Mouse (Mus musculus) testis, postnatal 10 days (tissue): ENCODE measurements around the gene Vmn2r101.

Experiments used
- DNase-seq: peaks from one replicate; pipeline ENCODE4 v3.0.0; 2021; ENCODE audit warnings: low spot score

Vmn2r101 gene

GRCm38 (mm10) chr17:19576927-19577326 is at the start of gene Vmn2r101:
Gene Vmn2r101 (plus strand): TSS chr17:19577227.
- no peak for DNase-seq

- DNase-seq: no peak
Observed at GRCm38 (mm10) chr17:19629328-19629727, 52.3 kb downstream of the Vmn2r101 start.

- no peak for DNase-seq
Observed at GRCm38 (mm10) chr17:19658447-19658846, 81.4 kb downstream of the Vmn2r101 start.

DNA sequence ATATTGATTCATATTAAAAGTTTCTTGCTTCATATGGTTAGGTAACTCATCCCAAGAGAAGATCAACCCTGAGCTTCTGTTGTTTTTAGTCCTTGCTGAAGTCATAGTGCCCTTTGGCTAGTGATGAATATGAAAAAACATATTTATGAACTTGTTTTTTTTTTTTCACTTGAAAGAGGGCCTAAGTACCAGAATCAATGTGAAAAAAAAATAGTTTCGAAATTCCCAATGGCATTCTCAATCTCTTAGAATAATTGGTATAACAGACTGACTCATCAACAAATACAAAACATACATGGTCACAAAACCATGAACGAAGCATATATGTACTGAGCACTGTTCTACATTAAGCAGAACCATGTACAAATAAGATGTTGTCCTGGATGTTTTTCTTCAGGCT is 83.0 kb downstream of the Vmn2r101 start, which contains the start of gene Vmn2r102:
Gene Vmn2r102 (plus strand): TSS at position 301 of the 400 bp plus-strand sequence.
- no peak for DNase-seq
